Mouse (Mus musculus): ENCODE data around the gene Gm43738. TPM values are rescaled to one million over a fixed set of nuclear protein-coding genes. Genes with fewer than 3 reads are reported as not detected.
"Not testable (repeated sequence)": the region's sequence is repeated elsewhere in the genome, so short reads cannot be mapped to it uniquely, and the experiment has no call there.

Gm43738 gene
- polyA plus RNA-seq, 1 experiment from 2014 or later: not detected

- H3K4me2 ChIP-seq (replicated peaks); H3K4me3 ChIP-seq; H3K27me3 ChIP-seq (replicated peaks); H3K27ac ChIP-seq; H3K9me3 ChIP-seq; H3K9ac ChIP-seq; ATAC-seq (ENCODE audit: low FRiP score, low read depth); H3K4me1 ChIP-seq: not testable (repeated sequence)
- peaks cover 48% of the 10 kb centered on the region for H3K36me3 ChIP-seq
Measured at GRCm38 (mm10) chr3:89082287-89082686, 18.6 kb downstream of the Gm43738 start.

- Histone ChIP-seq H3K27ac (no peak overlapping the region), H3K4me2 (replicated peaks) (no peak overlapping the region), H3K4me3 (no peak overlapping the region), H3K9ac (no peak overlapping the region), H3K9me3 (no peaks in the 10 kb centered on the region), H3K4me1 (no peaks in the 10 kb centered on the region), H3K27me3 (replicated peaks) (no peaks in the 10 kb centered on the region), H3K36me3 (peaks cover 70% of the 10 kb centered on the region)
- 94% methylated on average over 9 of the region's 9 CpGs for WGBS
- no peak for ATAC-seq (ENCODE audit: low FRiP score, low read depth)
Measured at GRCm38 (mm10) chr3:89077383-89077782, 23.5 kb downstream of the Gm43738 start.

- no peaks in the 10 kb centered on the region for H3K4me1 ChIP-seq
- H3K9ac ChIP-seq: no peak overlapping the region
- no peak overlapping the region for H3K4me3 ChIP-seq
- no peak for ATAC-seq (ENCODE audit: low FRiP score, low read depth)
- peaks cover 88% of the 10 kb centered on the region for H3K36me3 ChIP-seq
- no peak overlapping the region for H3K27ac ChIP-seq
- no peak overlapping the region for H3K4me2 ChIP-seq (replicated peaks)
- no peaks in the 10 kb centered on the region for H3K9me3 ChIP-seq
- H3K27me3 ChIP-seq (replicated peaks): no peaks in the 10 kb centered on the region
Measured at GRCm38 (mm10) chr3:89067265-89067664, 33.6 kb downstream of the Gm43738 start.

- Histone ChIP-seq H3K9me3 (no peaks in the 10 kb centered on the region), H3K4me2 (replicated peaks) (no peak overlapping the region), H3K27ac (no peak overlapping the region), H3K36me3 (peaks cover 76% of the 10 kb centered on the region), H3K9ac (no peak overlapping the region), H3K4me1 (no peaks in the 10 kb centered on the region), H3K27me3 (replicated peaks) (no peaks in the 10 kb centered on the region), H3K4me3 (no peak overlapping the region)
- 50% methylated on average over 3 of the region's 3 CpGs for WGBS
- ATAC-seq (ENCODE audit: low FRiP score, low read depth): no peak
Measured at GRCm38 (mm10) chr3:89061696-89062095, 39.2 kb downstream of the Gm43738 start.

GRCm38 (mm10) chr3:89058783-89059182, 42.1 kb downstream of the Gm43738 start:
- no peak for ATAC-seq (ENCODE audit: low FRiP score, low read depth)
- Histone ChIP-seq H3K9ac (no peak overlapping the region), H3K4me2 (replicated peaks) (no peak overlapping the region), H3K27ac (no peak overlapping the region), H3K9me3 (no peaks in the 10 kb centered on the region), H3K4me1 (no peaks in the 10 kb centered on the region), H3K27me3 (replicated peaks) (no peaks in the 10 kb centered on the region), H3K4me3 (no peak overlapping the region), H3K36me3 (peaks cover 74% of the 10 kb centered on the region)
- WGBS: 86% methylated on average over 3 of the region's 3 CpGs

- 96% methylated on average over 9 of the region's 9 CpGs for WGBS
- H3K9ac ChIP-seq: no peak overlapping the region
Measured at GRCm38 (mm10) chr3:89058361-89058760, 42.5 kb downstream of the Gm43738 start.

GRCm38 (mm10) chr3:89043359-89043758, 57.5 kb downstream of the Gm43738 start:
- Histone ChIP-seq H3K36me3 (peaks cover 66% of the 10 kb centered on the region), H3K9ac (no peak overlapping the region), H3K27ac (no peak overlapping the region), H3K4me1 (no peaks in the 10 kb centered on the region), H3K4me3 (no peak overlapping the region), H3K4me2 (replicated peaks) (no peak overlapping the region), H3K9me3 (no peaks in the 10 kb centered on the region), H3K27me3 (replicated peaks) (no peaks in the 10 kb centered on the region)
- 97% methylated on average over 4 of the region's 4 CpGs for WGBS
- ATAC-seq (ENCODE audit: low FRiP score, low read depth): no peak

More at GRCm38 (mm10) chr3:89058361-89058760, 42.5 kb downstream of the Gm43738 start:
- Histone ChIP-seq H3K27me3 (replicated peaks) (no peaks in the 10 kb centered on the region), H3K9me3 (no peaks in the 10 kb centered on the region), H3K36me3 (peaks cover 73% of the 10 kb centered on the region), H3K4me1 (no peaks in the 10 kb centered on the region), H3K4me3 (no peak overlapping the region), H3K4me2 (replicated peaks) (no peak overlapping the region), H3K27ac (no peak overlapping the region)
- no peak for ATAC-seq (ENCODE audit: low FRiP score, low read depth)

Other genes with a start within 250 kb of the Gm43738 start
- 43.3 and 45.5 TPM in 2 replicates for gene Msto1, start 187.1 kb downstream of the Gm43738 start, polyA plus RNA-seq (2016; fragmentation: Nextera tagmentation; extraction: Ambion mirVana)
- gene Ash1l, start 150.5 kb downstream of the Gm43738 start, polyA plus RNA-seq (2016; fragmentation: Nextera tagmentation; extraction: Ambion mirVana): 18.7 and 19.9 TPM in 2 replicates
- gene Dap3, start 149.9 kb downstream of the Gm43738 start, polyA plus RNA-seq (2016; fragmentation: Nextera tagmentation; extraction: Ambion mirVana): 148 and 157 TPM in 2 replicates
- 70.2 and 78.8 TPM in 2 replicates for gene Rusc1, start 7.8 kb downstream of the Gm43738 start, polyA plus RNA-seq (2016; fragmentation: Nextera tagmentation; extraction: Ambion mirVana)
- 353 and 354 TPM in 2 replicates for gene Fdps, start 860 bp upstream of the Gm43738 start, polyA plus RNA-seq (2016; fragmentation: Nextera tagmentation; extraction: Ambion mirVana)
- gene Pklr, start 35.0 kb upstream of the Gm43738 start, polyA plus RNA-seq (2016; fragmentation: Nextera tagmentation; extraction: Ambion mirVana): 0.43 and 0.46 TPM in 2 replicates
- 19.5 and 23.2 TPM in 2 replicates for gene Hcn3, start 59.1 kb upstream of the Gm43738 start, polyA plus RNA-seq (2016; fragmentation: Nextera tagmentation; extraction: Ambion mirVana)
- 38.5 and 43.0 TPM in 2 replicates for gene Clk2, start 63.7 kb upstream of the Gm43738 start, polyA plus RNA-seq (2016; fragmentation: Nextera tagmentation; extraction: Ambion mirVana)
- gene Scamp3, start 76.4 kb upstream of the Gm43738 start, polyA plus RNA-seq (2016; fragmentation: Nextera tagmentation; extraction: Ambion mirVana): 109 and 110 TPM in 2 replicates
- gene Fam189b, start 82.0 kb upstream of the Gm43738 start, polyA plus RNA-seq (2016; fragmentation: Nextera tagmentation; extraction: Ambion mirVana): 34.1 and 42.5 TPM in 2 replicates
- gene Gba, start 101.8 kb upstream of the Gm43738 start, polyA plus RNA-seq (2016; fragmentation: Nextera tagmentation; extraction: Ambion mirVana): 44.0 and 50.3 TPM in 2 replicates
- 46.4 and 48.2 TPM in 2 replicates for gene Thbs3, start 114.1 kb upstream of the Gm43738 start, polyA plus RNA-seq (2016; fragmentation: Nextera tagmentation; extraction: Ambion mirVana)
- gene Mtx1, start 126.0 kb upstream of the Gm43738 start, polyA plus RNA-seq (2016; fragmentation: Nextera tagmentation; extraction: Ambion mirVana): 174 TPM in 2 replicates
- gene Muc1, start 128.0 kb upstream of the Gm43738 start, polyA plus RNA-seq (2016; fragmentation: Nextera tagmentation; extraction: Ambion mirVana): 0.84 and 1.1 TPM in 2 replicates
- 232 and 252 TPM in 2 replicates for gene Krtcap2, start 144.9 kb upstream of the Gm43738 start, polyA plus RNA-seq (2016; fragmentation: Nextera tagmentation; extraction: Ambion mirVana)
- gene Trim46, start 145.2 kb upstream of the Gm43738 start, polyA plus RNA-seq (2016; fragmentation: Nextera tagmentation; extraction: Ambion mirVana): 32.4 and 33.5 TPM in 2 replicates
- gene Dpm3, start 158.3 kb upstream of the Gm43738 start, polyA plus RNA-seq (2016; fragmentation: Nextera tagmentation; extraction: Ambion mirVana): 76.4 and 83.4 TPM in 2 replicates
- 39.0 and 40.2 TPM in 2 replicates for gene Slc50a1, start 169.5 kb upstream of the Gm43738 start, polyA plus RNA-seq (2016; fragmentation: Nextera tagmentation; extraction: Ambion mirVana)
- gene Efna1, start 180.0 kb upstream of the Gm43738 start, polyA plus RNA-seq (2016; fragmentation: Nextera tagmentation; extraction: Ambion mirVana): 14.4 and 15.9 TPM in 2 replicates
- 51.3 and 54.7 TPM in 2 replicates for gene Efna3, start 221.9 kb upstream of the Gm43738 start, polyA plus RNA-seq (2016; fragmentation: Nextera tagmentation; extraction: Ambion mirVana)
- gene Efna4, start 236.9 kb upstream of the Gm43738 start, polyA plus RNA-seq (2016; fragmentation: Nextera tagmentation; extraction: Ambion mirVana): 15.8 and 17.8 TPM in 2 replicates
- gene Adam15, start 248.9 kb upstream of the Gm43738 start, polyA plus RNA-seq (2016; fragmentation: Nextera tagmentation; extraction: Ambion mirVana): 37.1 and 40.4 TPM in 2 replicates